Mouse (Mus musculus) hindbrain, embryonic 11.5 days (tissue): Measurements from ENCODE around the gene Rnf128. TPM values are rescaled to one million over a fixed set of nuclear protein-coding genes. Genes with fewer than 3 reads are reported as not detected.
A peak's percentile ranks its signal among the peaks of the same experiment; 100 is the strongest.
"Not testable (repeated sequence)": the region's sequence is repeated elsewhere in the genome, so short reads cannot be mapped to it uniquely, and the experiment has no call there.

Experiments
- ATAC-seq: fragments of 200-750 bp; cut with Nextera tagmentation; 2 replicates; pipeline ENCODE4 v1.8.0; 2017; ENCODE audit warnings: mild to moderate bottlenecking, moderate TSS enrichment, moderate library complexity; ENCODE audit not compliant: low FRiP score
- DNase-seq: peaks from one replicate; pipeline ENCODE4 v3.0.0-alpha.2; 2015; ENCODE audit warnings: low spot score
- H3K27ac ChIP-seq: fragments of 300-500 bp; sonication (generic); 2 replicates; pipeline ENCODE4 v1.5.1; 2014; ENCODE audit warnings: mild to moderate bottlenecking, low read depth, low read length
- H3K27me3 ChIP-seq: fragments of 300-500 bp; sonication (generic); 2 replicates; pipeline ENCODE4 v1.6.1; 2014; ENCODE audit warnings: mild to moderate bottlenecking, low read length, moderate library complexity, mixed read lengths; ENCODE audit not compliant: control insufficient read depth, insufficient read depth
- H3K36me3 ChIP-seq: fragments of 300-500 bp; sonication (generic); 2 replicates; pipeline ENCODE4 v1.6.1; 2014; ENCODE audit warnings: mild to moderate bottlenecking, low read length, moderate library complexity, mixed read lengths; ENCODE audit not compliant: control insufficient read depth, insufficient read depth
- H3K4me1 ChIP-seq: fragments of 300-500 bp; sonication (generic); replicated peaks from 2 replicates; pipeline ENCODE4 v1.6.1; 2014; ENCODE audit warnings: low read length, mixed read lengths; ENCODE audit not compliant: control insufficient read depth, insufficient read depth
- H3K4me2 ChIP-seq: fragments of 300-500 bp; sonication (generic); replicated peaks from 2 replicates; pipeline ENCODE4 v1.6.1; 2014; ENCODE audit warnings: mild to moderate bottlenecking, low read depth, low read length
- H3K4me3 ChIP-seq: fragments of 300-500 bp; sonication (generic); 2 replicates; pipeline ENCODE4 v1.5.1; 2014; ENCODE audit warnings: low read depth, low read length
- H3K9ac ChIP-seq: fragments of 300-500 bp; sonication (generic); 2 replicates; pipeline ENCODE4 v1.6.1; 2014; ENCODE audit warnings: low read depth, low read length
- H3K9me3 ChIP-seq: fragments of 300-500 bp; sonication (generic); 2 replicates; pipeline ENCODE4 v1.6.1; 2016; ENCODE audit warnings: low read length; ENCODE audit not compliant: control insufficient read depth
- WGBS: fragments of 180-500 bp; shearing (Covaris S2); extraction: QIAGEN DNeasy Blood & Tissue Kit; methylation state at CpG from one replicate; pipeline ENCODE4 v1.1.7; 2014; 5-methylcytosine and 5-hydroxymethylcytosine counted together
- polyA plus RNA-seq: library from polyadenylated mRNA; unstranded; fragments of >200 nt; fragmentation: Nextera tagmentation; extraction: Ambion mirVana; gene quantifications from 2 replicates; pipeline ENCODE4 v1.2.1, GENCODE M21; 2014

Gene Rnf128
- polyA plus RNA-seq, 1 experiment from 2014 or later, result 2.6 TPM

DNA sequence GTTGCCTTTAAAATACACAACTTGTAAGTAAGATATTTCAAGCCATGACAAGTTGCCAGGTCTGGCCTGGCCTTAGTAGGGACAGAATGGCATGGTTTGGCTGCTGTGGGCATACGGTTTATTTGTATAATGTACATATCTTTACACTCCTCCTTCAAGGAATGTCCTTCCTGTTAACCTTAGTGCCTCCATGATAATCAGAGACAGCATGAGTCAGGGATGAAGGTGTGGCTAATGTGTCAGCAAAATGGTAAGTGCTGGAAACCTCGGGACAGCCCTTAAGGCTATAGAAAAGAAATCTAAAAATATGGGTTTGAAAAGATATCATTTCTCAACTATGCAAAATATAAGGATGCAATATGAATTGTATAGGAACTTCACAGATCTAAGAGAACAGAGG lies 23.6 kb downstream of the Rnf128 start:
- not testable (repeated sequence) for H3K4me2 ChIP-seq, H3K9me3 ChIP-seq, H3K27me3 ChIP-seq, DNase-seq, H3K4me3 ChIP-seq, H3K4me1 ChIP-seq, ATAC-seq, H3K9ac ChIP-seq, H3K27ac ChIP-seq, H3K36me3 ChIP-seq
- WGBS, result 82% methylated on average over 2 of the region's 2 CpGs

DNA sequence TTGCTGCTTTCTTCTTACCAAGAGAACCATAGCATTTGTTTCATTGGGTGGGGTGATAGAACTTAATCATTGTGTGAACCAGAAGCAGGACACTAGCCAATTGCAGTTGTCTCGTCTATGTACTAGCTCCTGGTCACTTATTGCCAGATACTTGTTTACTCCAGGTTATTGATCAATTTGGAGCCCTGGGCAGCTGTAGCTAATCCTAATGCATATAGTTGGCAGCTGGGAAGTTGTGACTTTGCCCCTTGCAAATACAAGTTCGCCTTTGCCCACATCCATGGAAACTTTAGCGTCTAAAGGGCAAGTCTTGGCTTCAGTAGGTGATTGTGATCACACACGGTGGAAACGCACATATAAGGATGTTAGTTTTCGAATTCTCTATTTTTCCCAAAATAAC lies 33.3 kb downstream of the Rnf128 start:
- Histone ChIP-seq H3K9ac (no peak overlapping the region), H3K4me3 (no peak overlapping the region), H3K27ac (no peak overlapping the region), H3K27me3 (no peaks in the 10 kb centered on the region; the same call in 1 of the 2 replicates), H3K4me2 (no peak overlapping the region), H3K4me1 (no peaks in the 10 kb centered on the region), H3K36me3 (no peaks in the 10 kb centered on the region), H3K9me3 (no peaks in the 10 kb centered on the region)
- ATAC-seq (no peak), DNase-seq (no peak)
- WGBS, result 87% methylated on average over 6 of the region's 6 CpGs

GRCm38 (mm10) chrX:139610033-139610764 lies 47.1 kb downstream of the Rnf128 start:
- H3K9ac ChIP-seq, result peak overlapping the region; percentile 47
- no peaks in the 10 kb centered on the region for H3K4me1 ChIP-seq
- H3K27me3 ChIP-seq, result no peaks in the 10 kb centered on the region
- H3K4me2 ChIP-seq, result peak overlapping the region; percentile 77
- WGBS, result 6% methylated on average over 44 of the region's 44 CpGs
- no peaks in the 10 kb centered on the region for H3K36me3 ChIP-seq
- H3K4me3 ChIP-seq, result peak overlapping the region; percentile 47
- DNase-seq, result peak; percentile 82
- no peak overlapping the region for H3K27ac ChIP-seq
- H3K9me3 ChIP-seq, result no peaks in the 10 kb centered on the region
- peak; percentile 97 for ATAC-seq

GRCm38 (mm10) chrX:139610765-139611300 lies 47.7 kb downstream of the Rnf128 start:
- H3K27ac ChIP-seq, result no peak overlapping the region
- H3K4me3 ChIP-seq, result peak overlapping the region; percentile 47
- H3K4me1 ChIP-seq, result no peaks in the 10 kb centered on the region
- WGBS, result 11% methylated on average over 39 of the region's 54 CpGs
- DNase-seq (no peak), ATAC-seq (peak; percentile 86)
- H3K36me3 ChIP-seq, result no peaks in the 10 kb centered on the region
- peak overlapping the region; percentile 47 for H3K9ac ChIP-seq
- no peaks in the 10 kb centered on the region for H3K27me3 ChIP-seq
- peak overlapping the region; percentile 77 for H3K4me2 ChIP-seq
- H3K9me3 ChIP-seq, result no peaks in the 10 kb centered on the region

DNA sequence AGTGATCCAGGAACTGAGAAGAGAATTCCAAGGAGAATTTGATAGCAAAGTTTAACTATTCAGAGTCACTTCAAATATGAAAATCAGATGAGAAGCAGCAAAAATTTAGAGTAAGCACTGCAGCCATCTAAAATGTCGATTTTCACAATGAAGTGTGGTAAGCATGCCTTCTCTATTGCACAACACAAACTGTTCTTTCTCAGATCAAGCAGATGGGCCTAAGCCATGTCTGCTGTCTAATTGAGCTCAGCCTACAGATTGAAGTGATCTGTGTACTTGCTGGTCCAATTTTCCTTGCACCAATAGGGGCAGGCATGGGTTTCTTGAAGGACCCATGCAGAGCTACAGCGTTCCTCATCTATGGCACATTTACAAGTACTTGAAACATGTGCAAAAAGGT lies 51.6 kb downstream of the Rnf128 start:
- no peak overlapping the region for H3K9ac ChIP-seq
- DNase-seq (no peak), ATAC-seq (no peak)
- 83% methylated on average over 2 of the region's 2 CpGs for WGBS
- H3K4me2 ChIP-seq, result no peak overlapping the region
- H3K4me1 ChIP-seq, result no peaks in the 10 kb centered on the region
- H3K36me3 ChIP-seq, result no peaks in the 10 kb centered on the region
- H3K9me3 ChIP-seq, result no peaks in the 10 kb centered on the region
- no peaks in the 10 kb centered on the region for H3K27me3 ChIP-seq
- no peak overlapping the region for H3K27ac ChIP-seq
- no peak overlapping the region for H3K4me3 ChIP-seq

DNA sequence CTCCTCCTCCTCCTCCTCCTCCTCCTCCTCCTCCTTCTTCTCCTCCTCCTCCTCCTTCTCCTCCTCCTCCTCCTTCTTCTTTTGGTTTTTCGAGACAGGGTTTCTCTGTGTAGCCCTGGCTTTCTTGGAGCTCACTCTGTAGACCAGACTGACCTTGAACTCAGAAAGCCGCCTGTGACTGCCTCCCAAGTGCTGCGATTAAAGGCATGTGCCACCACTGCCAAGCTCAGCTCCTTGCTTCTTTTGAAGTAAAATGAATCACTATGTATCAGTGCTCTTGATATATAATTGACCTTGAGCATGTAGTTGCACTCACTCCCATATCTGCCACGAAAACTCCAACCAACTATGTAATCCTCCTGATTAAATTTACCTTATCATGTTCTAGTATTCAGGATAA lies 59.0 kb downstream of the Rnf128 start:
- no peak for DNase-seq
- Histone ChIP-seq H3K4me3 (no peak overlapping the region), H3K4me1 (no peaks in the 10 kb centered on the region), H3K9ac (no peak overlapping the region), H3K36me3 (no peaks in the 10 kb centered on the region), H3K27ac (no peak overlapping the region), H3K4me2 (no peak overlapping the region), H3K27me3 (no peaks in the 10 kb centered on the region), H3K9me3 (no peaks in the 10 kb centered on the region)
- no peak for ATAC-seq
- WGBS, result 93% methylated on average over 3 of the region's 4 CpGs

DNA sequence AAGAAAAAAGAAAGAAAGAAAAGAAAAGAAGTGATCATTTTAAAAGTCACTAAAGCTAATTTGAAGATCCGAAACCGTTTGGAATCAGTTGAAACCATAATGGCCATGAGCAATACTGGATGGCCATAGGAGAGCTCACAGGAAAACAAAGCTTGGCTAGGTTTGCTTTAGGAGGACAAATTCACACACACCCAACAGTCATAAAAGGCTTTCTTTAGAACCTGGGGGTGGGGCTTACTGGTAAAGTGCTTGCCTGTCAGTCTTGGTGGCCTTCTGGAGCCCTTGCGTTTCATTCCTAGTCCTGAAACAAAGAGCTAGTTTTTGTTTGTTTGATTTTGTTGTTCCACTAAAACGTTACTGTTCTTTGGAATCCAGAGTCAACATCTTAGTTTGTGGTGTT lies 71.6 kb downstream of the Rnf128 start:
- H3K36me3 ChIP-seq, result no peaks in the 10 kb centered on the region
- ATAC-seq (no peak), DNase-seq (no peak)
- H3K4me3 ChIP-seq, result no peak overlapping the region
- no peak overlapping the region for H3K4me2 ChIP-seq
- H3K27ac ChIP-seq, result no peak overlapping the region
- H3K27me3 ChIP-seq, result no peaks in the 10 kb centered on the region
- 65% methylated on average over 4 of the region's 4 CpGs for WGBS
- H3K4me1 ChIP-seq, result no peaks in the 10 kb centered on the region
- no peaks in the 10 kb centered on the region for H3K9me3 ChIP-seq
- no peak overlapping the region for H3K9ac ChIP-seq

- H3K9me3 ChIP-seq, result no peaks in the 10 kb centered on the region
- 83% methylated on average over 2 of the region's 2 CpGs for WGBS
- H3K27ac ChIP-seq, result no peak overlapping the region
- DNase-seq (no peak), ATAC-seq (no peak)
- H3K4me3 ChIP-seq, result no peak overlapping the region
- H3K4me2 ChIP-seq, result no peak overlapping the region
- no peaks in the 10 kb centered on the region for H3K27me3 ChIP-seq
- no peaks in the 10 kb centered on the region for H3K36me3 ChIP-seq
- no peaks in the 10 kb centered on the region for H3K4me1 ChIP-seq
- no peak overlapping the region for H3K9ac ChIP-seq
Observed at GRCm38 (mm10) chrX:139639744-139640143, 76.6 kb downstream of the Rnf128 start.

GRCm38 (mm10) chrX:139640418-139640817 lies 77.3 kb downstream of the Rnf128 start:
- Histone ChIP-seq H3K27me3 (no peaks in the 10 kb centered on the region), H3K9ac (no peak overlapping the region), H3K36me3 (no peaks in the 10 kb centered on the region), H3K27ac (no peak overlapping the region), H3K4me1 (no peaks in the 10 kb centered on the region), H3K4me2 (no peak overlapping the region), H3K9me3 (no peaks in the 10 kb centered on the region), H3K4me3 (no peak overlapping the region)
- DNase-seq (no peak), ATAC-seq (no peak)
